Mouse (Mus musculus) urinary bladder, postnatal 10 days (tissue): Measurements from ENCODE around the gene Zfp771.

Source experiments
- DNase-seq: peaks from one replicate; pipeline ENCODE4 v3.0.0; 2022; ENCODE audit warnings: low spot score

Zfp771 gene

GRCm38 (mm10) chr7:127287940-127288339, 43.9 kb downstream of the Zfp771 start:
- DNase-seq: no peak

GRCm38 (mm10) chr7:127289306-127289705, 45.2 kb downstream of the Zfp771 start:
- DNase-seq: no peak

- no peak for DNase-seq
Measured at GRCm38 (mm10) chr7:127290142-127290541, 46.1 kb downstream of the Zfp771 start.

- no peak for DNase-seq
Measured at GRCm38 (mm10) chr7:127296098-127296497, 52.0 kb downstream of the Zfp771 start, which contains the start of gene Itgal. Gene Itgal (plus strand): TSS chr7:127296260.

- no peak for DNase-seq
Measured at GRCm38 (mm10) chr7:127296786-127297555, 52.9 kb downstream of the Zfp771 start.

GRCm38 (mm10) chr7:127297586-127298193, 53.6 kb downstream of the Zfp771 start:
- DNase-seq: no peak
